Mouse (Mus musculus): ENCODE results near the gene Cdkn2b. TPM values are rescaled to one million over a fixed set of nuclear protein-coding genes. Genes with fewer than 3 reads are reported as not detected.

Cdkn2b gene
- 1 to 10 TPM; 1.2 to 1.7 TPM for total RNA-seq (2021)

GRCm38 (mm10) chr4:89310491-89311254 lies at the start of gene Cdkn2b:
Cdkn2b (minus strand) TSS chr4:89311039.
- peak; percentile 54 to 67 for DNase-seq (ENCODE audit: low spot score in 2 of 2)
- intact Hi-C loops (cut with DNase I) = no loop called here

DNA sequence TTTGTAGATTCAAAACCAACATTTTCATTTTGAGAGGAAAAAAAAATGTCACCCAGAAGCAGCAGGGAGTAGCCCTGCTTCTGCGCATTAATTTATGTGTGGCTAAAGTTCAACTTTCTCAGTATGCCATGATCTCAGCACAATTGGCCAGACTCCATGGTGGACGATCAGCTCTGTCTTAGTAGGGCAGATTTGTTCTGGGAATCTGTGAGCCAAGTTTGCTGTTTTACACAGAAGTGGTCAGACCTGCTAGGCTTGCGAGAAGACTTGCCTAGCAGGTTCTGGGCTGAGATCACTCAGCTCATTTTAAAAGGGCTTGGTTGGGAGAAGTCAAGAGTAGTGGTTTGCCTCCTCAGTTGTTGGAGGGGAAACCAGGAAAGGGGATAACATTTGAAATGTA lies 49.5 kb upstream of the Cdkn2b start:
- intact Hi-C loops (cut with DNase I) = no loop called here
- DNase-seq (ENCODE audit: low spot score in 2 of 2) = no peak

- intact Hi-C loops (cut with DNase I) = no loop called here
- DNase-seq (ENCODE audit: low spot score in 2 of 2) = no peak
Observed at GRCm38 (mm10) chr4:89359506-89359905, 48.7 kb upstream of the Cdkn2b start.

DNA sequence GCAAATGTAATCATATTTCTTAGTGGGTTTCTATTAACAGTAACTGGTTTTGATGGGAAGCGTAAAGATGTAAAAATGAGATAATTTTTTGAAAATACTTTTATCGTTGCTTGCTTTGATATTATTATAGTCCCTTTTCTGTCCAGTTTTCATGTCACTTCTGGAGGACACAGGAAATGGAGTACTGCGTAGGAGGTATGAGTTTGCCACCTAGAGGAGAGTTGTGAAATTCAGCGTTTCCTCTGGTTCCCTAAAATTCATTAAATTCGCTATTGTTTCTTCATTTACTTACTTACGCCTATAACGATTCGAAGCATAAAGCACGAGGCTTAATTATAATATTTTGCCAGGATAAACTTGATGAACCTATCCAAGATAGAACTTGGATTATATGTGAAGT lies 43.1 kb upstream of the Cdkn2b start:
- no peak for DNase-seq (ENCODE audit: low spot score in 2 of 2)
- intact Hi-C loops (cut with DNase I) = no loop called here

DNA sequence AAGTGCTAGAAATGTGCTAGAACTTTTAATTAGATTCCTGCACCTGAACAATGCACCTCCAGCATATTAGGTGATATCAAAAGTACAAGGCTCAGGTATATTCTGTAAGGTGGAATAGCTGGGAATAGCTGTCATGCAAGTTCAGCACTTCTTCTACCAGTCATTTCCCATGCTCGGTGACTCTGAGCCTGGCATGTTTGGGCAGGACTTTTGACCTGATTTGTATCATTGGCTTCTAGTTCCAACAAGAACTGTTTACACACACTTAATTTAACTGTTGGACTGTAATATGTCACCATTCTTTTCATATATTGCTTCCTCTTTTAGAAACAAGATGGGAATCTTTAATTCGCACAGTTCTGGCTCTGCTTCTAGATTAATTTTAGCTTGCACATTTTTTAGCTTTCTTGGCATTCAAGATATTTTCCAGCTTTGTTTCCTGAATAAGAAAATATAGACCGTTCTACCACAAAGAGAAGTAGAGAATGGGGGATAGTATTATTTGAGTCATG lies 42.3 kb upstream of the Cdkn2b start:
- intact Hi-C loops (cut with DNase I) = no loop called here
- no peak for DNase-seq (ENCODE audit: low spot score in 2 of 2)

DNA sequence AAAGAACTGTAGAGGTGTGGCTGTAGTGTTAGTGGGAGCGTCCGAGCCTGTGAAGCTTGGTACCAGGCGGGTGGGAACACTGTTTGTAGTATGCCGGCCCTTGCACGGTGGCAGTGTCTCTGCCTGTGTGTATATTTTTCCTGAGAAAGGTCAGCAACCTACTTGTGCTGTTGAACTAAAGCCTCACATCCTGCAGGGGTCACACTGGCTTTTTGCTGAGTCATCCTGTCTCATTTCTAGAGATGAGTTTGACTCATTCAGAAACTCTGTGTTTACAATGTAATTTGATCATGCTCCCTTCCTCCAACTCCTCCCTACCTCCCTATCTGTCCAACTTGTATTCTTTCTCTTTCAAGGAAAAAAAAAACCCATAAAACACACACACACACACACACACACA lies 40.6 kb upstream of the Cdkn2b start:
- intact Hi-C loops (cut with DNase I) = no loop called here
- no peak for DNase-seq (ENCODE audit: low spot score in 2 of 2)

GRCm38 (mm10) chr4:89350938-89351451 lies 40.2 kb upstream of the Cdkn2b start:
- intact Hi-C loops (cut with DNase I) = no loop called here
- DNase-seq (ENCODE audit: low spot score in 2 of 2) = no peak

DNA sequence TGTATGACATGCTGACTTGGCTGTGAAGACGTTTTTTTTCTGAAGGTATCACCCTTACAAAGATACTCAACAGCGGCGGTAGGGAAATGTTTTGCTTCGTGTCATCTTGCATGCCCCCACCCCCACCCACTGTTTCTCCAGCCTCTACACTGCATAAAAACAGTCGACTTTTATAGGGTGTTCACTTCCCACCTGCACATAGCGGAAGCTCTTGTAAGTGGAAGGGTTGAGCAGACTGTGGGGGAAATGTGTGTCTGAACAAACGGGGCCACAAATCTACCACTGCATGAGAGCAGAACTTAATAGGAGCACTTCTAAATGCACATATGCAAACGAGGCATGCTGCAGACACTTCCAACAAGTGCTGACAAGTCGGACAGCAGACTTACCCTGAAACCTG lies 39.6 kb upstream of the Cdkn2b start:
- DNase-seq (ENCODE audit: low spot score in 2 of 2) = no peak
- intact Hi-C loops (cut with DNase I) = no loop called here

DNA sequence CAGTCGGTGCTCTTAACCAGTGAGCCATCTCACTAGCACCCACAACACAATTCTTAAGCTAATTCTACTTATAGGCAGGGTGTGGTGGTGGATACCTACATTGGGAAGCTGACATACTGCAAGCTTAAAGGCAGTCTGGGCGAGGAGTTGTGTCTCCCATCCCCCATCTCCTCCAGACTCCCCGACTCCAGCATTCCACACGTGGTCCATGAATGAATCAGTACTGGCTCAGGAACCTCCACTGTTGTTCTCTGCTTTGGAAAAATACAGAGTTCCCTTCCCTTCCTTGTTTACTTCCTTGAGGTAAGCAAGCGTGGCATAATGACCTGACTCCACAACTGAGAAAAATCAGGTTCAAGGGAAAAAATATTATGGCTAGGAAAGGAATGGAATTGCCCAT lies 38.0 kb upstream of the Cdkn2b start:
- no peak for DNase-seq (ENCODE audit: low spot score in 2 of 2)
- intact Hi-C loops (cut with DNase I) = no loop called here

DNA sequence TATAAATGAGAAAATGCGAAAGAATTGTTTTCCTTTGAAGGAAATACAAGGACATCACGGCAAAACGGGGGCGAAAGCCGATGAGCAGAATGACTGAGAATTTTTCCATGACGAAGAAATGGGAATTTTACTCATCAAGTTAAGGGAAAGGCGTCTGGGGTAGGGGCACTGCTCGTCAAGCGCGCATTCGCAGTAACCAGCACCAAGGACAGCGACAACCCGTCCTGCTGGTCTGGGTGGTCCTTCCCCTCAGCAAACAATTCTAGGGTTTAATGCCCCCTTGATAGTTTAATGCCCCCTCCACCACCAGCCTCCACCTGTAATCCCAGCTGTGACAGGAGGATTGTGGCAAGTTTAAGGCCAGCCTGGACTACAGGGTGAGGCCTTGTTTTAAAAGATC lies 2.6 kb upstream of the Cdkn2b start:
- no peak for DNase-seq (ENCODE audit: low spot score in 2 of 2)
- intact Hi-C loops (cut with DNase I) = no loop called here

- DNase-seq (ENCODE audit: low spot score in 2 of 2) = no peak
- intact Hi-C loops (cut with DNase I) = no loop called here
Observed at GRCm38 (mm10) chr4:89309996-89310395, 843 bp downstream of the Cdkn2b start.

- intact Hi-C loops (cut with DNase I) = no loop called here
- no peak for DNase-seq (ENCODE audit: low spot score in 2 of 2)
Observed at GRCm38 (mm10) chr4:89308001-89308400, 2.8 kb downstream of the Cdkn2b start.

- intact Hi-C loops (cut with DNase I) = no loop called here
- no peak for DNase-seq (ENCODE audit: low spot score in 2 of 2)
Observed at GRCm38 (mm10) chr4:89306798-89307365, 4.0 kb downstream of the Cdkn2b start.

DNA sequence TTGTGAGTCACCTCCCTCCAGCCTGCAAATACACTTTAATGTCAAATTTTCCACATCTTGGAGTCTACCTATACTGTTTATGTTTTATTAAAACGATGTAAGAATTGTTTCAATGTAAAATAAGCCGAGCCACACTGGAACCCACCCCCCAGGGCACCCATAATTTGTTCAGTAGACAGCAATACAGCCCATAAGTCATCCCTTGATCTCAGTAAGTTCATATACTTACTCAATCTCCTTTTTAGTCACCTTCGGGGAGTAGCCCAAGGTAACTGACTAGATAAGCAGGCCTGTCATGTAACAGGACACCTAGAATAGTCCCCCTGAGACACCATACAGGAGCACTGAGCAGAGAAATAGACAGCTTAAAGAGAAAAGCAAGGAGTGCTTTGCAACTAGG lies 5.1 kb downstream of the Cdkn2b start:
- no peak for DNase-seq (ENCODE audit: low spot score in 2 of 2)
- intact Hi-C loops (cut with DNase I) = no loop called here

- intact Hi-C loops (cut with DNase I) = no loop called here
- DNase-seq (ENCODE audit: low spot score in 2 of 2) = no peak
Observed at GRCm38 (mm10) chr4:89303281-89303995, 7.4 kb downstream of the Cdkn2b start.

DNA sequence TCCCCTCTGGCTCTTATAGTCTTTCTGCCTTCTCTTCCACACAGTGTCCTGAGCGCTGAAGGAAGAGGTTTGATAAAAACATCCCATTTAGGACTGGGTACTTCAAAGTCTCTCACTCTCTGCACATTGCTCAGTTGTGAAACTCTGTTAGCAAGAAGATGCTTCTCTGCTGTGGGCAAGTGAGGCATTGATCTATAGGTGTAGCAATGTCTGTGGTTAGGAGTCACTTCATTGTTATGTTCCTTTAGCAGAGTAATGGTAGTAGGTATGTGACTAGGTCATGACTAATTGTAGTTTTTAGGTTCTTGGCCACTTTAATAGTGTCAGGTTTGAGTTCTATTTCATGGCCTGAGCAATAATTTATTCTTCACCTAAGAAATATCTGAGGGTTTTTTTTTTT lies 8.7 kb downstream of the Cdkn2b start:
- no peak for DNase-seq (ENCODE audit: low spot score in 2 of 2)
- intact Hi-C loops (cut with DNase I) = no loop called here

- intact Hi-C loops (cut with DNase I) = no loop called here
Observed at GRCm38 (mm10) chr4:89299721-89300120, 11.1 kb downstream of the Cdkn2b start.

DNA sequence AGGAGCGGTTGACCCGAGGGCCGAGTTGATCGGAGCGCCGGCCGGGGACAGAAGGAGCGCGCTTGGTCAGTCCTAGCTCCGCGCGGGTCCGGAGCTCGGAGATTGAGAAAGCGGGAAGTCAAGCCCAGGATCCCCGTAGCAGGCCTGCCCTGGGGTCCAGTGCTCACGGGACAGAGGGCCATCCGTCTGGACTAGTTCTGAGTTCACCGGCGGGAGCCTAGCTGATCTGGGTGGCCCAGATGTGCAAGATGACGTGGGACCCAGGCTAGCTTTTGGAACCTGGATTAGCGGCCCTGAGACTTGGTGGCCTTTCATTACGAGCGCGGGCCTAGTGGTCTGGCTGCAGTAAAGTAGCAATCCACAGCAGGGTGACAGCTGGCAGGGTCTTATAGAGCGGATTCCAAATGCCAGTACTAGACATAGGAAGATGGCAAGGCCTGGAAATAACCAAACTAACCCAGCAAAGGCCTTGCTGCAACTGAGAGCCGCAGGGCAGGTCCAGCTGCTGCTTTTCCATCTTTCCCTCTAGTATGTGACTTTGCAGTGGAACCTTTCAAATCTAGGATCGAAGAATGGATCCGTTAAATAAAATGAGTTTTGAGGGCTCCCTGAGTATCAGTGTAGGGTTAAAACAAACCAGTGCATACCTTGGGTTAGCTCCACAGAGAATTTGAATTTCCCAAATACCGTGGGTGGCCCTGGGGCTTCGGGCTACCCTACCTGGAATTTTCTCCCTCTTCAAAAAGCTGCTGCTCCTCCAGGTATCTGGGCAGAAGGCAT lies 15.2 kb downstream of the Cdkn2b start:
- intact Hi-C loops (cut with DNase I) = no loop called here
- DNase-seq (ENCODE audit: low spot score in 2 of 2) = no peak

More at GRCm38 (mm10) chr4:89299721-89300120, 11.1 kb downstream of the Cdkn2b start:
- DNase-seq (ENCODE audit: low spot score in 2 of 2) = no peak

All from left cerebral cortex, postnatal 36 days (tissue).